Mouse (Mus musculus): ENCODE data around the gene Slc25a51. TPM values are rescaled to one million over a fixed set of nuclear protein-coding genes. Genes with fewer than 3 reads are reported as not detected.
"Not testable (repeated sequence)": the region's sequence is repeated elsewhere in the genome, so short reads cannot be mapped to it uniquely, and the experiment has no call there.

The Slc25a51 gene
- total RNA-seq, 2 experiments from 2014 or later: 74.9 to 77.3 TPM

DNA sequence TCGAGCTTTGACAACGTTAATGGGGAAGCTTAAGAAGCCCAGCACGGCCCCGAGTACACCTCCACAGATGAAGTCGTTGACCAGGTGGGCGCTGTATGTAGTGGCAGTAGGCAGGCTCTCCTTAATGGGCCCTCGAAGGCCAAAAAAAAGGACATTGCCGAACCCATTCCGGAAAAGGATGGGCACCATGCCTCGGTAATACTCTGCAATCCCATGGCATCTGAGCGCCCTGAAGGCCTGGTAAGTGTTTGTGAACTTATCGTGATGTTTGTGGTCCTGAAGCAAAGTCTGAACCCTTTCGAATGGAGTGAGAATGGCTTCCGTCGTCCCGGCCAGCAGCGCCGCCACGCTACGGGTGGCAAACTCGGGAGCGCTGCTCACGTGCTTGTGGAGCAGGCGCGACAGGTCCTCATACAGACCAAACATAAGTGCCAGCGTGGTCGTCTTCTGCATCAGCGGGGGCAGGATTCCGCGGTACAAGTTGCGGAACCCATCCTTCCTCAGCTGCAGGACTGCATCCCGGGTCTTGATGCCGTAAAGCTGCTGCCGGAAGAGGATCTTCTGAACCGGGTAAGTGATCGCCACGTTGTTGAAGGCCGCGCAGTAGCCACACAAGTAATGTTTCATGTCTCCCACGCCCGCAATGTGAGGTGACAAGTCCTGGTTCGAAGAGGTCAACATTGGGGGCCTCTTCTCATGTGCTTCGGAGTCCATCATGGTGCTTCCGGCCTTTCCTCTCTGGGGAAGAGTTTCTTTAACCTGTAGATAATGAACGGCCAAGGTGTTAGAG, 8.9 kb downstream of the Slc25a51 start:
- DNase-seq: no peak

DNA sequence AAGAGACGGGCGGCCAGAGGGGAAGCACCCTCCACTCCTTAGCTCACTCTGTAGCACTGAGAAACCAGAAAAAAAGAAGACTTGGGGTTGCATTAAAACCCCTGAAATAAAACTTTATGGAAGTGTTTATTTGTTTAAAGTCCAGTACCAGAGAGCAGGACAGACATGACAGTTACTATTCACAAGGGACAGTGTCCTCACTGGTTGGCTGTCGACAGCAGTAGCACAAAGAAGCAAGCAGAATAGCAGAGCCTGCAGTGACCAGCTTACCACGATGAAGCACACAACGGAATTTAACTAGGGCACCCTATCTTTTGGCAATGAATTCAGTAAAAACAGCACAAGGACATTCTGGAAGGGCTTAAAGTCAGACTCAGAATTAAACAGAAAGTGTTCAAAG, 10.3 kb downstream of the Slc25a51 start:
- DNase-seq: not testable (repeated sequence)

DNA sequence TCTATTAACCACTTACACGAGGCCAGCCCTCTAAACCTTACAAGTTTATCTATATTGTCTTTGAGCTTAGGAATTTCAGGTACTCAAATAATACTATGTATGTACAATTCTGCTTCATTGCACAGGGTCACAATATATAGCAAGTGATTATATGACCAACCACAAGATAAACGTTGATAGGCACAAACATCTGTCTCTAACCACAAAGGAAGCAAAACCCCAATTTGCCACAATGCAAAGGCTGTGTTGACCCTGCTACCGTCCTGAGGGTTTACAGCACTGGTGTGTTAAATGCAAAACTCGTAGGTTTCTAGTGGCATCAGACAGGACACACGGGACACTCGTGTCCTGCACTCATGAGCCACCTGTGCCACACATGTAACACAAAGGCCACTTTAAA, 12.4 kb downstream of the Slc25a51 start:
- not testable (repeated sequence) for DNase-seq

DNA sequence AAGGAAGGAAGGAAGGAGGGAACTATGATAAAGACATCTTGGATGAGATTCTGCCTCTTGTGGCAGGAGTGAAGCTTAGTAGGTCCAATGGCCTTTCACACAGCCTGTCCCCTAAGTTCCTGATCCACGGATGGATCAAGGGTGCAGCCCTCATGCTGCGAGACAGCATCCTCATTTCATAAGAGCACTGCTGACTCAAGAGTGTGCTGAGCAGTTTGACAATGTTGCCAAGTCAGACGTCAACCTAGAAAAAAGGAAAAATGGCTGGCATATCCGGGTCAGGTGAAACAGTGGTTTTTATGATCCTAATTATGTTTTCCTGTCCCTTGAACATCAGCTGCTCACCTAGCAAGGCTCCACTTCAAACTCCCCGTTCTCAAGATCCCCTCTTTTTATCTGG, 14.9 kb downstream of the Slc25a51 start:
- DNase-seq: no peak

DNA sequence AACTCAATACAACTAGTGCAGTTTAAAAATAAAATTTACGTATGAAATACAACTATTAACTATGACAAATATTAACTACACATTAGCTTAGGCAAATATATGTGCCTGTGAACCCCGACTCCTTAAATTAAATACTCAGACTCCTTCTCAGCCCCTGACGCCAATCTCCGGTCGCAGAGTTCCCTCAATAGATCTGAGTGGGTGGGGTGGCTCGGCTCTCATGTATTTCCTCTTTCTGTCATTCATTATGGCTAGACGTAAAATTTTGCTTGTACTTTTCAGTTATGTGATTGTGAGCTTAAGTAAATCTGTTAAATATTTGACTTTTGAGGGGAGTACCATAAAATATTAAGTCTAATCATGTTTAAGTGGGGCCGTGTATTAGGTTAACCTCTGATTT, 15.6 kb downstream of the Slc25a51 start:
- no peak for DNase-seq

DNA sequence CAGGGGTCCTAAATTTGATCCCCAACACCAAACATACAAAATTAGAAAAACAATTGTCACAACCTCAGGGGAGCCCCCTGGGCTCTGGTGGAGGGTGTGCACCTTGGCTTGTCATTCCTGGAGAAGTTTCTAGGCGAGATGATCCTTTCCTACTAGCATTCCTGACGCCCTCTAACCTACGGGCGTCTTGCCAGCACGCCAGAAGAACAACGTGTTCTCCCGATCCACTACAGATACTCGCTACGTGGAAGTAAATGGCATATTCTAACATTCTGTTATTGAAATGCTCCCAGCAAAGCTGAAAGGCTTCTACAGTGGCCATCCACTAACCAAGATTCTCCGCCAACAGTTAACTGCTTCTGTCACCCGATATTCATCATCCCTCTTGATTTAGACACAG, 16.0 kb downstream of the Slc25a51 start:
- DNase-seq: no peak

DNA sequence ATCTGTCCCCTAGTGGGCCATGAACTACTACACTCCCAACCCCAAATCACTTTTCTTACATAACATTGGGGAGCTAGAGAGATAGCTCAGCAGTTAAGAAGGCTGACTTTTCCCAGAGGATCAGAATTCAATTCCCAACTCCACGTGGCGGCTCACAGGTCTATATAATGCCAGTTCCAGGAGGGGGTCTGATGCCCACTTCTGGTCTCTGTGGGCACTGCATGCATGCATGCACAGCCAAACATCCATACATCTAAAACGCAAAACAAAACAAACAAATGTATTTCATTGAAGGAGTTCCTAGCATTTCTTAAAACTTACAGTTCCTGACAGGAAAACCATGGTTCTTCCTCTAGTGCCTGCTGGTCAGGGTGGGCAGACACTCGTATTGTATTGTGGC, 16.5 kb downstream of the Slc25a51 start:
- no peak for DNase-seq

DNA sequence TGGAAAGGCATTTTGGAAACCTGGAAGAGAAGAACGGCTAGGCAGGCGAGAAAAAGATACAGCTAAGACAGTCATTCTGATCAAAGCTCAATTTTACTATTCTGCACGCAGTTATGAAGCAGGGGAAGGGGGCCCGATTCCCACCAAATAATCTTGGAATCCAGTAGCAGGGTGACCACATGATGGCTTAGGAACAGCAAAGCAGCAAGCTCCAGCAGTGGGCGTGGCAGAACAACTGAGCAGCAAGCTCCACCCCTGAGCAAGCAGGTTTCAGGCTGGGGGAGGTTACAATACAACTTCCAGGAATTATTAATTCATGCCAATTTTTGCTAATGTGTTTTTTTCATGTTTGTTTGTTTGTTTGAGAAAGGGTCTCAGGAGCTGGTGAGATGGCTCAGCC, 21.3 kb downstream of the Slc25a51 start:
- not testable (repeated sequence) for DNase-seq

DNA sequence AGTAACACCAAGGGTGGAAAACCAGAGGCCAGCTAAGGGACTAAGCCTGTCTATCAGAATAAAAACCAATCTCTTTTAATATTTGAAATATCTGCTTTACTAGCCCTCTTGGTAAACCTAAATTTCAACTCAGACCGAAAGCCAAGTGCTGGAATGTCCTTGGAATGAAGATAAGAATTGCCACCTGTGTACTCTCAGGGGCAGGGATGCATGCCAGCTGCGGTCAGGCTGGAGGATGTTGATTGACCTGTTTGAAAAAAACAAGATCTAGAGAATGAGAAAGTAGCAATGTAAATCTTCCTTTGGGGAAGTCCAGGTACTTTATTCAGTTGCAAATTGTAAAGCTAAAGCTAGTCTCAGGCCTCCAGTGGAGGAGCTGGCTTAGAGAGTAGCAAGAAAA, 26.4 kb downstream of the Slc25a51 start:
- not testable (repeated sequence) for DNase-seq

DNA sequence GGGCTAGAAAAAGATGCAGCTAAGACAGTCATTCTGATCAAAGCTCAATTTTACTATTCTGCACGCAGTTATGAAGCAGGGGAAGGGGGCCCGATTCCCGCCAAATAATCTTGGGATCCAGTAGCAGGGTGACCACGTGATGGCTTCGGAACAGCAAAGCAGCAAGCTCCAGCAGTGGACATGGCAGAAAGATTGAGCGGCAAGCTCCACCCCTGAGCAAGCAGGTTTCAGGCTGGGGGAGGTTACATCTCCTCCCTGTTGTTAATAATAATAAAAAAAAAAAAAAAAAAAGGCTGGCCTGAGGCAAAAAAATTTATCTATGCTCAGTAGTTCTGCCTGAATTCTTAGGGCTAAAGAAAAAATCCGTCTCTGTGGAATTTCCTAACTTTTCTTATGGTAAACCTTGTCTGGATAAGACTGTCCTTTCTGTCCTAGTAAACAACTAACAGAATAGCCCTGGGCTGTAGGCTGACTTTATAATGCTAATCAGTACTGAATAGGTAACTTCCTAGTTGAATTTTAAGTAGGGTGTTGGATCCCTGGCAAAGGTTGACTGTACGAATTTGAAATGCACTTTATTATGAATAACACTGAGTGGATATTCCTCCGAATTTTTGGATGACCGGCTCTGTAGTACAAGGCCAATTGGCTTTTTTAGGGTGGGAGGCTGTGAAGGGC, 27.5 kb downstream of the Slc25a51 start:
- DNase-seq: not testable (repeated sequence)

DNA sequence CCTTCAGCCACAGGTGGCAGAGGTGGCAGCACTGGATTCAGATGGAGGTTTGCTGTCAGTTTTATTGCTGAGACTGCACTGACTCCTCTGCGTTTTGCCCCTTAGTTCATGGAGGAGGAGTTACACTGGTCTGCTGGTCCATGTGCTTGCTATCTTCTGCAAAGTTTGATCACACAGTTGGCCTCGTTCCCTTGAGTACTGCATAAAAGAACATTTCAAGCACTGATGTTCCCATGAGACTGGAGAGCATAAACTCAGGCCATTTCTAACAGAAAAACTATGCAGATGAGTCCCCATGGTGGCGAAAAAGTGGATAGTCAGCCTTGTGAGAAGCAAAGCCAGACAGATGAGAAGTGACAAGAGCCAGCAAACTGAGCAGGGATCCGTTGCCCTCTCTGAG, 32.0 kb downstream of the Slc25a51 start:
- no peak for DNase-seq

DNA sequence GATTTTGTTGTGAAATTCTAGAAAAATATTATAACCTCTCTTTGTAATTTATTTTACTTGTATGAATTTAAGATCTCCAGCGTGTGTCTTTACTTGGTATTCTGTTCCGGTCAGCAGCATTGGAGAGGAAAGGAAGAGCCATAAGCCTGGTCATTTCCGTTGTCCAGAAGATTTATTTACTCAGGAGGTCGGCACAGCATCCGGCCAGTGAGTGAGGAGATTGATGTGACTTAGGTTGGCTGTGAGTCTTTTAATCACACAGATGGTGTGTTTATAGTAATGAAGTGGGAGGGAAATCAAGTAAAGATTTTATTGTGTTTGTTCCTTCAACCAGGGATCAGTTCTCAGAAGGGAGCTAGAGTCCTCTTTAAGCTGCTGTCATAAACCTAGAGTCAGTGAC, 33.7 kb downstream of the Slc25a51 start:
- DNase-seq: no peak

DNA sequence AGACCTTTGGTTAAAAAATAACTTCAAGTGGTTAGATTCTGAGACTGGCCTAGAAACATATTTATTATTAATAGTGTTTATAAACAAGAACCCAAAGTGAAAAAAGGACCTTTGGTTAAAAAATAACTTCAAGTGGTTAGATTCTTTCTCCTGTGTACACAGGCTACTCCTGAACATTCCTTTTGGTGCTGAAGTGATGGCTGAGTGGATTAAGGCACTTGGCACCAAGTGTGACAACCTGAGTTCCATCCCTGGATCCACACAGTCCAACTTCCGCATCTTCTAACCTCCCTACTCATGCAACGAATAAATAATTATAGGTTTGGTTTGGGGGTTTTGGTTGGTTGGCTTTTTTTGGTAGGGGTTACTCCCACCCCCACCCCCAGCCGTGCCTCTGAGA, 37.3 kb downstream of the Slc25a51 start:
- DNase-seq: no peak

DNA sequence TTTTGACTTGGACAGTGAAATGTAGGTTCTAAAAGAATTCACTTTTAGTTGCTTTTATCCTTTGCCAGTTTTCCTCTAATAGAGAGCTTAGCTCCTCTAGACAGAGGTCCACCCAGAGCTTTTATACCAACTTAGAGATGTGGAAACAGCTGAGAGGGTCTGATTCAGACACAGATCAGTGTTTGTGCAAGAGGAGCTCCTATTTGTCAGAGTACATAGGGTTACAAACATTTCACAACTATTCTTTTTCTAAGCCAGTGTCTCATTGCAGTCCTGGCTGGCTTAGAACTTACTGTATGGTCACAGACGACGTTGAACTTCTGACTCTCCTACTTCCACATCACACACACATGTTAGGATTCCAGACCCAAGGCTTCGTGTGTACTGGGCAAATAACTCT, 51.9 kb downstream of the Slc25a51 start:
- DNase-seq: no peak

Small RNA genes within 50 kb of the gene (microRNA-seq; reads per million reads assigned to microRNA genes)
- gene Gm25692 (ENCODE audit: borderline replicate concordance in 2 of 2): 0 reads per million in 2 experiments

Other genes starting within 250 kb of the Slc25a51 start
- under 1 TPM; 0.51 to 0.56 TPM for gene Frmpd1, start 223.9 kb downstream of the Slc25a51 start, total RNA-seq (2021)
- gene Trmt10b, start 111.6 kb downstream of the Slc25a51 start, total RNA-seq (2021): 1 to 10 TPM; 4.9 to 5.3 TPM
- gene Dcaf10, start 66.7 kb downstream of the Slc25a51 start, total RNA-seq (2021): 1 to 10 TPM; 9.3 to 9.9 TPM
- gene Exosc3, start 66.0 kb downstream of the Slc25a51 start, total RNA-seq (2021): 10 to 100 TPM in 1 of 2 experiments, 1 to 10 TPM in 1; 9.6 to 10.0 TPM
- 1 to 10 TPM; 5.4 to 8.0 TPM for gene Shb, start 123.7 kb upstream of the Slc25a51 start, total RNA-seq (2021)

All from gastrocnemius, postnatal 25 days (tissue).